ENCODE assay signal across 19 mouse cellular contexts in genomic region chr1:58369716-58370115, GRCm38 (mm10). TPM values are rescaled to one million over a fixed set of nuclear protein-coding genes. Genes with fewer than 3 reads are reported as not detected.
A peak's percentile ranks its signal among the peaks of the same experiment; 100 is the strongest.
DNase-seq lines count a peak whose midpoint lies in the region.
"Had no signal": no experiment of that assay in that cellular context is flagged by ENCODE, and none has a peak within 500 bp of the region (broad histone marks: within the 10 kb centered on the region; RNA-seq: fewer than 3 reads in every experiment).

No protein-coding gene starts in this region.

- intact Hi-C loops in heart, postnatal 25 days (cut with DNase I), result no loop called here

- DNase-seq in ES-CJ7 (ENCODE audit: low read depth, low spot score), result peak; percentile 77
- DNase-seq in R1 (ENCODE audit: low read depth, low spot score), result peak; percentile 48
- DNase-seq in ZHBTc4 (ENCODE audit: low read depth, low spot score), result peak; percentile 60
- DNase-seq in heart, postnatal 25 days (ENCODE audit: low spot score), result no peak
- DNase-seq in layer of hippocampus, postnatal 14 days (ENCODE audit: low spot score in 2 of 2), result no peak
- no peak for DNase-seq in kidney, adult 9 months
- DNase-seq: adrenal gland, adult 2 months; adrenal gland, adult 8-10 months; adrenal gland, postnatal 10 days; adrenal gland, postnatal 14 days; adrenal gland, postnatal 25 days; adrenal gland, postnatal 36 days; B cell, adult 2 months; cerebellum, adult 11 months; cerebellum, adult 11-12 months; cerebellum, adult 18-20 months; cerebellum, adult 2 months; cerebellum, adult 8-10 months; cerebellum, adult 9-10 months had no signal

RNA-seq across cellular contexts. Expression of gene Bzw1, which starts 23.0 kb away (rescaled TPM):
- total RNA-seq in heart, postnatal 25 days (2021), result 10 to 100 TPM; 62.7 to 75.9 TPM
- total RNA-seq in layer of hippocampus, postnatal 14 days (2021), result 100 to 1,000 TPM; 184 to 185 TPM

RNA-seq across cellular contexts. Expression of gene Clk1, which starts 54.1 kb away (rescaled TPM):
- 10 to 100 TPM; 53.1 to 59.9 TPM for total RNA-seq in heart, postnatal 25 days (2021)
- 100 to 1,000 TPM; 121 to 136 TPM for total RNA-seq in layer of hippocampus, postnatal 14 days (2021)

Comparison
In these comparisons a context has a peak if more than half of its experiments do, and no peak if none do; other contexts are left out.
1. DNase-seq: peak in ES-CJ7 (single experiment), R1 (single experiment) and ZHBTc4 (single experiment); none in heart, postnatal 25 days (single experiment), layer of hippocampus, postnatal 14 days (0 of 2) and kidney, adult 9 months (single experiment).